Mouse (Mus musculus) T-helper 2 cell (primary cell): ENCODE results near the gene Fmo3.

Experiments used
- in situ Hi-C: fragments of 300-600 bp; cut with MboI, MseI; formaldehyde crosslinking; loops from one replicate; pipeline ENCODE4 v1.15.1; 2025; ENCODE audit warnings: high pct_unique_total_duplicates

Fmo3 gene

DNA sequence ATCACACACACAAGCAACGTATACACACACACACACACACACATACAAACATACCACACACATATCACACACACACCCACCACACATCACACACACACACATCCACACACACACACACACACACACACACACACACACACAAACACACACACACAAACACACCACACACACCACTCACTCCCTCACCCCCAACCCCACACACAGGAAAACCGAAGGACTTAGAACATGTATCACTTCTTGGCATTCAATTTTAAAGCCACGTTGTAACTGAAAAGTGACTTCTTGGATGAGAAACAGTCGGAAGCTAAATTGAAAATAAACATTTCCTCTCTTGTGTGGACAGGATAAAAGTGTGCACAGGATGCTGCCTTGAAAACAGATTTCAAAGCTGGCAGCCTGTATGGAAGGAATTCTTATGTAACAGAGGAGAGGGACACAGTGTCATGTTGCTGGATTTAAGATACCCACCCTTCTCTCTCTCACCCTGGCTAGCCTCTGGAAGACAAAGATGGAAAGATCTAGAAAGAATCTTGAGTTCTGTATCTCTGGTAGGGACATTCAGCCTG, 52.9 kb downstream of the Fmo3 start:
- in situ Hi-C loops, result no loop called here

DNA sequence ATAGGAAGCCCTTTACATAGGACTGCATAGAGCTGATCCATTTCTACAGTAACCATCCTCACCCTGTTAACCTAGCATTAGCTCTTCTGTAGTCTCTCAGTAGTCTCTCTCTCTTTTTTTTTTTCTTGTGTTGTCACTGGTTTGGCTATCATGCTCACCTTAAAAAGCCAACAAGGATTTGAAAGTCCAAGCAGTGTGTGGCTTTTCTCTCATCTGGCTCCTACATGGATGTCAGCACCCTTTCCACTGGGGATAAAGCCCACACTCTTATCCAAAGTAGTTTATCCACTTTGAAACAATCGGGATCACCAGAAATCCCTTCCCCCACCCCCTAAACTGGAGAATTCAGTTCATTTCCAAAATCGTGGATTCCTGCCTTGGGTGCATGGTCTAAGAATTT, 53.7 kb downstream of the Fmo3 start:
- in situ Hi-C loops, result no loop called here

DNA sequence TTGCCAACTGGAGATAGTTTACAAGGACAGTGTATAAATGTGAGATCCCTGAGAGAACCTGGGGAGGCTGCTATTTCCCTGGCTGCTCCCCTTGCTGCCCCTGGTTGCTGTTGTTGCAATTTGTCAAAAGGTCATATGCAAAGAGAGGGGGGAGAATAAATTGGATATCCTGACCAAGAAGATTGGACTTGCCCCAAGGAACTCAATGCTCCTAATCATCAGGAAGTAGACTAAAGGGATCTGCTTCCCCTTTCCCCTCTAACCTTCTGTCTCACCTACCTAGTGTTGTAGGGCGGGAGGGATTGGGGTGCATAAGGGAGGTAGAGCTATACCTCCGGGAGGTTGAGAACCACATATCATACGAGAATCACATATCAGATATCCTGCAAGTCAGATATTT, 55.2 kb downstream of the Fmo3 start:
- in situ Hi-C loops, result no loop called here

DNA sequence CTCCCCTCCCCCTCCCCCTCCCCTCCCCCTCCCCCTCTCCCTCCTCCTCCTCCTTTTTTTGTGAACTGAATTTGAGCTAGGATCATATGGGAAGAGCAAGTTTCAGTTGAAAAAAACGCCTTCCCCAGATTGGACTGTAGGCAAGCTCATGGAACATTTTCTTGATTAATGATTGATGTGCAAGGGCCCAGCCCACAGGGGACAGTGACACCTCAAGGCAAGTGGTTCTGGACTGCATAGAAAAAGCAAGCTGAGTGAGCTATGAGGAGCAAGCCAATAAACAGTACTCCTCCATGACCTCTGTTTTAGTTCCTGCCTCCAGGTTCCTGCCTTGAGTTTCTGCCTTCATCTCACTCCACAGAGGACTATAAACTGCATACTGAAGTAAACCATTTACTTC, 59.2 kb downstream of the Fmo3 start:
- in situ Hi-C loops, result no loop called here

DNA sequence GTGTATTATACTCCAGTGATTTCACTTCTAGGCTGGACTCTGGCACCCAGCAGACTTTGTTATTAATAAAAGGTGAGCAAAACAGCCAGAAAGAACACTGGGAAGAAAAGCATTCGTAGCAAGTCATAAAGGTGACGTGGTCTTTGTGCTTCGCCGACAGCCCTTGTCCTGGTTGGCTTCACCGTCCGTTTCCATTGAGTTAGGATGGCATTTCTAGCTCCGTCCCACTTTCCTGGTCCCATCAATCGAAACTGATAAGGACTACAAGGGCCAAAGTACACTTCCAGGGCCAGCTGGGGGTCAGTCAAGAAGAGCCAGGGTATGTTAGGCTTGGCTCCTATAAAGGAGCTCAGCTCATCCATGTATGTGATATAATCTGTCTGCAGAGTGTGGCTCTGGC, 67.7 kb downstream of the Fmo3 start:
- in situ Hi-C loops, result no loop called here

DNA sequence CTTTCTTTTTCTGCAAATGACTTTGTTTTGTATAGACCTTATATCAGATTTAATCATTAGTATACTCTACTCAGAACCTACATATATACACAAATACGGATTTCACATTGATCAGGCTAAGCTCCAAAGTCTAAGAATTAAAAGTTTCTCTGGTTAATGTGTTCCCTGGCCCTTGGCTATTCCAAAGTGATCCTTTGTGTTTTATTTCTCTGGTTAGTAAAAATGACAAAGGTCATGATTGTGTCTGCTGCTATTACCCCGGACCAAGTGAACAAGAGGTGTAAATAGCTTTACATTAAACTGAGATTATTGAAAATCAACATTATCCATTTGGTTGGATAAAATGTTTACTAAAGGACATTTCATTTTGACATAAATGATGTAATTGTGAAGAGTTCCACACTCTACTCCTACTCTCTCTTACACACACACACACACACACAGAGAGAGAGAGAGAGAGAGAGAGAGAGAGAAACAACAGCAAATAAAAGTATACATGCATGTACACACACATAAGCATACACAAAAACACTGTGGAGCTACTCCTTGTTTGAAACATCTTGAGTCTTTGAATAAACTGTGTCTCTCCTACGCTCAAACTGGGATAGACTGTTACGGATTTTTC, 69.3 kb downstream of the Fmo3 start:
- in situ Hi-C loops, result no loop called here

DNA sequence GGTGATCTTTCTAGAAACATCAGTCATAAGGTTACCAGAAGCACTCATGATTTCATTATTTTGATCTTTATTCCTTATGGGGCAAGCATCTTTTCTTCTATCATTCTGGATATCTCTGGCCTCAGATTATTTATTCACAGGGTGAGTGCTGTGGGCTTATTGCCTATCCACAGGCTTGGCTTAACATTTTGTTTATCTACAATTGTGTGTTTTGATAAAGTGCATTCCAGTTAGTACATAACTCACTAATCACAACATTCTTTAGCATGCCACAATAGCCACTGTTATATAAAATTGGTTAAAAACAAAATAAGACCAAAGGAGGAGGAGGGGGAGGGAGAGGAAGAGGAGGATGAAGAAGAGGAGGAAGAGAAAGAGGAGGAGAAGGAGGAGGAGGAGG, 72.2 kb downstream of the Fmo3 start:
- in situ Hi-C loops, result no loop called here
